Mouse (Mus musculus) CD4-positive, CD25-positive, alpha-beta regulatory T cell, adult 4 months (primary cell): ENCODE data around the gene Dtnbp1. TPM values are rescaled to one million over a fixed set of nuclear protein-coding genes. Genes with fewer than 3 reads are reported as not detected.

ENCODE experiments used
- ATAC-seq: one replicate; pipeline ENCODE4 v1.8.0; 2017
- polyA plus RNA-seq, 2 experiments: library from polyadenylated mRNA; unstranded; fragments of 100-300 nt; shearing (Covaris generic); gene quantifications; one replicate each; pipeline ENCODE4 v1.2.1; 2017

The Dtnbp1 gene
- 1 to 10 TPM; 5.3 to 8.9 TPM for polyA plus RNA-seq

DNA sequence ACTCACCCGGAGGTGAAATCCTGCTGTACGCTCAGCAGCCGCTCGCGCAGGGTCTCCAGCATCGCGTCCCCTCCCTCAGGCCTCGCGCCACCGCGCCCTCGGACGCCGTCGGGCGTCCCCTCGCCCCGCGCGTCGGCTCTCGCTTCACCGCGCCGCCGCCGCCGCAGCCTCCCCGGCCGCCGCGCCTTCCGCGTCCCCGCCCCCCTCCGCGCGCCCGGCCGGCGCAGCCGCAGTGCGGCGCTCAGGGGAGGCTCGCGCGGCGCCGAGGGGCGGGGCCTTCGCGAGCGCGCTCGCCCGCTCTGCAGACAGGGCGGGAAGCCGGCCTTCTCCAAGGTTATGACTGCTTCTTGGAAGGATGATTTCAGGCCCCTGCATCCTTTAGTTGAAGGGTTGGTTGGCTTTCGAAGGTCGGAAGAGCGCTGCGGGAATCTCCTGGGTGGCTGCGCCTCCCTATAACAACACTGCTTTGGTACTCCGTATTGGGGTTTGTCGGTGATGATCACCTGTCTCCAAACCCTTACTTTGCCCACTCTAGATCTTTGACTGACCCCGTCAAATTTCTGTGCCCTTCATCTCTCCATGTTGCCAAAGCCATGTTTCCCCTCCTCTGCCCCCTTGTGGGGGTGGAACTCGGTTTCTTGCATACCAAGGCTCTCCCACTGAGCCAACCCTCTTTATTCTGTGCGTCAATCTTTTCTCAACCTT, at the start of gene Dtnbp1:
Dtnbp1 (minus strand) TSS at position 237 of the 705 bp plus-strand sequence.
- ATAC-seq, result peak; percentile 79

DNA sequence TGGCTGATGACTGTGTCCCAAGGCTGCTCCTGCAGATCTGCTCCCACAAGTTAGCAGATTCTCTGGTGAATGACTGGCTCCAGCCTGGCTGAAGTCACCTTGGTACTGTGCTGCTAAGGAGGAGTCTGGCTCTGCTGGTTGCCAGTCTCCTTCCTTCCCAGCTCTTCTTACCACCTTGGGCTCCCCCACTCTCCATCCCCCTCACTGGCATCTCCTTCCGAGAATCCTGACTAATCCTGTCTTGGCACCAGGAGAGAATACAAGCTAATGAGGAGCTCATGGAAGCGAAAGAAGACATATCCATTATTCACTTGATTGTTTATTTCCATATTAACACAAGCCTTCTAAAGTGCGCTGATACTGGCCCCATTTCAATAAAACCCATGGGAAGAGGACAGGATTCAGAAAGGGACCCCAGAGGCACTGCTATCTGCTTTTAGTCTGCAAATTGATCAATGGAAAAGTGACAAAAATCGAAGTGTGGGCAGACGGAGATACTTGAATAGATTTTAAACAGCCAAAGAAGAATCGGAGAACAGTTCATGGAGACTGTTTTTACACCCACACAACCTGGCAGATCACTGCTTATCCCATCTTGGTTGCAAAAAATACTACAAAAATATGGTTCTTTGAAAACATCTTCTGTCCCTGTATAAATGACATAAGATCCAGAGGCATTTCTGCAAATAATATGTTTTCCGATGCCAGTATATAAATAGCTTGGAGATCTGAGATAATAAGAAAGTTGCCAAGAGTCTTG, 47.5 kb upstream of the Dtnbp1 start:
- no peak for ATAC-seq

- no peak for ATAC-seq
Measured at GRCm38 (mm10) chr13:45043466-45043865, 41.5 kb upstream of the Dtnbp1 start.

- no peak for ATAC-seq
Measured at GRCm38 (mm10) chr13:45040741-45041140, 38.8 kb upstream of the Dtnbp1 start.

- ATAC-seq, result no peak
Measured at GRCm38 (mm10) chr13:45040195-45040594, 38.2 kb upstream of the Dtnbp1 start.

DNA sequence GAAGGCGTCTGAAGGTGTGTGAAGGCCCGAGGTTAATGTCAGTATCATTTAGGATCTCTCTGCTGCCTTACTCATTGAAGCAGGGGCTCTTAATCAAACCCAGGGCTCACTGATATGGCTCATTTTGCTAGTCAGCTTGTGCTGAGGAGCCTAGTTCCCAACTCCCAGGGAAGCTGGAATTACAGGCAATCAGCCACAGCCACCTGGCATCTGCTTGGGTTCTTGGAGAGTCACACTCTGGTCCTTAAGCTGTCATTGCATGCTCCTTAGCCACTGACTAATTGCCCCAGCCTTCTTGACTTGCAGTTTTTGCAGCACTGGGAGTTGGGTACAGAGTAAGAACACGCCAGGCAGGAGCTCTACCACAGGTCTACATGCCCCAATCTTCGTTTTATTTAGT, 34.5 kb upstream of the Dtnbp1 start:
- ATAC-seq, result no peak

GRCm38 (mm10) chr13:45034759-45035158, 32.8 kb upstream of the Dtnbp1 start:
- ATAC-seq, result no peak

- ATAC-seq, result no peak
Measured at GRCm38 (mm10) chr13:45033360-45033759, 31.4 kb upstream of the Dtnbp1 start.

DNA sequence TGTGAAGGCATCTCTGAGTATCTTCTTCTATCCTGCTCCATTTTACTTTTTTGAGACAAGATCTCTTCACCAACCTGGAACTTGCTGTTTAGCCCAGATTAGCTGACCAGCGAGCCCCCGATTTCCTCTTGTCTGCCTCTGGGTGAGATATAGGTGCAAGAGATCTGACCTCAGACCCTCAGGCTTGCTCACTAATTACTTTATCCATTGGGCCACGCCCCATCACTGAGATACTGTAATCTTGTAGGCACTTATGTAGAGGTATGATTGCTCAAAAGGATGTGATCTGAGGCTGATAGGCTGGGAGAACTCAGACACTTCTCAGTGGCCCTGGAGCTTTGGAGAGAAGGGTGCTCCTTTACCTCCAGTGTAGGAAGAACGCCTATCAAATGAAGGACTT, 30.5 kb upstream of the Dtnbp1 start:
- ATAC-seq, result no peak

DNA sequence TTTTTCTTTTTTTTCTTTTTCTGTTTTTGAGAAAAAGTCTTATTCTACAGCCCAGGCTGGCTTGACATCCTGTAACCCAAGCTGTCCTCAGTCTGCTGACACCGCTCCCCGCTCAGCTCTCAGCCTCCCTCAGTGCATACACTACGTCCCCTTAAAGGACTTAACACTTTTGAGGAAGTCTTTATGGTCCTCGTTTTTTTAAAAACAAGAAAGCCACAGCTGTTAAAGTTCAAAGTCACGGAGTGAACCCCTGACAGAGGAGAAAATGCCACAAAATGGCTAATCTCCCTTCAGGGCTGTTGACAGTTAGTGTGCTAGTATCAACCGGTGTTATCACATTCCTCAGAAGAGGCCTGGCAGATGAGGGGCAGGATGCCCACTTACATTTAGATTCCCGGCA, 29.8 kb upstream of the Dtnbp1 start:
- ATAC-seq, result no peak

- ATAC-seq, result no peak
Measured at GRCm38 (mm10) chr13:45031314-45031713, 29.4 kb upstream of the Dtnbp1 start.

GRCm38 (mm10) chr13:45030830-45031229, 28.9 kb upstream of the Dtnbp1 start:
- peak; percentile 91 for ATAC-seq

- ATAC-seq, result no peak
Measured at GRCm38 (mm10) chr13:45029791-45030190, 27.8 kb upstream of the Dtnbp1 start.

DNA sequence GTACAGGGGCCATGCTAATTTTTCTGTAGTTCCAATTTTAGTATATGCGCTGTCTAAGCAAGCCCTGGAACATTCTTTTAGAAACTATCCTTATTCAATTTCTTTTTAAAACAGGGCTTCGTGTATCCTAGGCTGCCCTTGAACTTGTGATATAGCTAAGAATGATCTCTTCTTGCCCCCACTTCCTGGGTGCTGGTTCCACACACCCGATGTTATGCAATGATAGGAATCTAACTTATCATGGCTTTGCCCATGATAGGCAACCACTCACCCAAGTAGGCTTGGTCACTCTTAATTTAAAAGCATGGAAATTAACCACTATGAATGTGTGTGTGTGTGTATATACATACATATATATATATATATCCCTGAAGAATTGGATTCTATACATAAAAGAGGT, 24.3 kb upstream of the Dtnbp1 start:
- ATAC-seq, result no peak

GRCm38 (mm10) chr13:45024821-45025220, 22.9 kb upstream of the Dtnbp1 start:
- no peak for ATAC-seq

- no peak for ATAC-seq
Measured at GRCm38 (mm10) chr13:45023356-45024150, 21.6 kb upstream of the Dtnbp1 start.

DNA sequence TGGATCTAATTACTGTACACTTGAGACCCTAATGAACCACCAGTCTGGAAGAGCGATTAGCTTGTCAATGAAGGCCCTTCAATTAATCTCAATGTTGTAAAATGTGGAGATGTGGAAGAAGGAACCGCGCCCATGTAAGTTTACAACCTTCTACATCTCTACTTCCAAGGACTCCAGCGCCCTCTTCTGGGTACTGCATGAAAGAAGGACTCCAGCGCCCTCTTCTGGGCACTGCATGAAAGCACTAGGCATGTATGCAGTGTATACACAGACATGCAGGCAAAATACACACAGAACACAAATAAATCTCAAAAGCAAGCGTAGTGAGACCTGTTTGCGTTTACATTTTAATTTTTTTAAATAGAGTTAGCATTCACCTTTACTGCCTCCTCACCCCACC, 6.2 kb upstream of the Dtnbp1 start:
- ATAC-seq, result no peak

GRCm38 (mm10) chr13:45007726-45008125, 5.8 kb upstream of the Dtnbp1 start:
- no peak for ATAC-seq

GRCm38 (mm10) chr13:45006483-45006882, 4.5 kb upstream of the Dtnbp1 start:
- ATAC-seq, result no peak

DNA sequence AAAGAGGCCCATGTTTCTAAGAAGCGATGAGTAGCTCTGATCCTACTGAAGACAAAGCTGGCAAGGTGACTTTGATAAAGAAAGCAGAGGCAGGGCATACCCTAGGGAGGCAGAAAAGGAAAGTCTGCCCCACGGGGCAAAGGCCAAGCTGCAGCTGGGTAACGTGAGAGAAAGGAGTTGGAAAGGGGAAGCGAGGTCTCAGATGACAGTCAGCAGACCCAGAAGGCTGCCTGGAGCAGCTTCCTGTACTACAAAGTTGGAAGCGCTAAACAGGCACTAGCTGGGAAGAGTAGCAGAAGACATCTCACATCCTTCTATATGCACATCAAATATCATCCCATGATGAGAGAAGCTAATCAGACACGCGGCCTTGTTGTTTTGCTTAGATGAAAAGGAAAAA, 3.9 kb upstream of the Dtnbp1 start:
- ATAC-seq, result no peak

DNA sequence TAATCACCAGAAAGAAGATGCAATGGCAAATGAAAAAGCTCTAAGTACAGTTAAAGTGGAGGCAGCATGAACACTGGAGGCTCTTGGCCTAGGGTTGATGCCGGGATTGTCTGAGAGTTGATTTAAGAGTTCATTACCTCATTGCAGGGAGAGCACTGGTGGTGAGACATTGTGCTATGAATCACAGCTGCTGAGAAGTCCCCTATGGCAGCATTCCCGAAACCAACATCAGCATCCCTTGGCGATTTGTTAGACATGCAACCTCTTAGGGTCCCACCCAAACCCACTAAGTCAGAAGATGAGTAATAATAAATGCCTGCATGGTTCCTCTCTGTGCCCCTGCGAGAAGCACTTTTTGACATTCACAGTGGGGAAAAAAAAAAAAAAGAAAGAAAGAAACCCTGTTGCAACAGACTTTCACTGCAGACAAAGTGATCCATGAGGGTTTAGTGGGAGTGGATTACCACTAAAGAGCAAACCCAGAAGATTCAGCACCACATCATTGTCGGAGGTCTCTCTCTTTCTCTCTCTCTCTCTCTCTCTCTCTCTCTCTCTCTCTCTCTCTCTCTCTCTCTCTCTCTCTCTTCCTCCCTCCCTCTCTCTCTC, 3.1 kb upstream of the Dtnbp1 start:
- ATAC-seq, result no peak

- ATAC-seq, result no peak
Measured at GRCm38 (mm10) chr13:45003026-45003425, 1.1 kb upstream of the Dtnbp1 start.
